Comparison of ENCODE assay signal across 8 mouse cellular contexts in genomic region chr11:120305535-120306365, GRCm38 (mm10). TPM values are rescaled to one million over a fixed set of nuclear protein-coding genes. Genes with fewer than 3 reads are reported as not detected.
A peak's percentile ranks its signal among the peaks of the same experiment; 100 is the strongest.
DNase-seq lines count a peak whose midpoint lies in the region; ATAC-seq and TF ChIP-seq lines count a peak whose summit lies in the region.

No protein-coding gene starts in this region.

- H3K27me3 ChIP-seq in heart, embryonic 12.5 days (replicated peaks): no peaks in the 10 kb centered on the region
- H3K27me3 ChIP-seq in forebrain, postnatal 0 days (ENCODE audit: insufficient read depth, low read length): no peaks in the 10 kb centered on the region
- H3K27me3 ChIP-seq in liver, postnatal 0 days (ENCODE audit: insufficient read depth, low read length): peaks cover 12% of the 10 kb centered on the region

- H3K9ac ChIP-seq in heart, embryonic 12.5 days: peak overlapping the region; percentile 76
- peak overlapping the region; percentile 67 for H3K9ac ChIP-seq in ES-E14 (ENCODE audit: insufficient read depth, low read depth, low read length, poor library complexity, severe bottlenecking)
- peak overlapping the region; percentile 78 for H3K9ac ChIP-seq in forebrain, postnatal 0 days
- H3K9ac ChIP-seq in liver, postnatal 0 days (replicated peaks): peak overlapping the region; percentile 66

- H3K27ac ChIP-seq in heart, embryonic 12.5 days (ENCODE audit: poor library complexity, severe bottlenecking): peak overlapping the region; percentile 78
- no peak overlapping the region for H3K27ac ChIP-seq in ES-E14 (ENCODE audit: insufficient read depth, low read depth, low read length, poor library complexity, severe bottlenecking)
- H3K27ac ChIP-seq in forebrain, postnatal 0 days (ENCODE audit: low read depth, low read length): peak overlapping the region; percentile 91
- 0 out of 2 replicates have a peak overlapping the region, but pooled peaks have one; percentile 32 for H3K27ac ChIP-seq in liver, postnatal 0 days (ENCODE audit: low read depth)

- 18% methylated on average over 15 of the region's 15 CpGs for WGBS in heart, embryonic 12.5 days
- WGBS in forebrain, postnatal 0 days: 28% methylated on average over 15 of the region's 15 CpGs
- WGBS in liver, postnatal 0 days (ENCODE audit: insufficient replicate concordance): 21% methylated on average over 15 of the region's 15 CpGs

- ATAC-seq in heart, embryonic 12.5 days (ENCODE audit: insufficient number of reproducible peaks, low FRiP score): no peak
- peak; percentile 32 for ATAC-seq in forebrain, postnatal 0 days
- ATAC-seq in liver, postnatal 0 days: 0 out of 2 replicates have a peak, but pooled peaks have one; percentile 7
- ATAC-seq in erythroid progenitor cell, adult 5-6 weeks (replicated peaks; ENCODE audit: low FRiP score, poor library complexity, severe bottlenecking): no peak

- peaks cover 62% of the 10 kb centered on the region for H3K4me1 ChIP-seq in heart, embryonic 12.5 days (replicated peaks)
- peaks cover 4 to 13% of the 10 kb centered on the region in 2 experiments; a peak in 2 of 4 replicates for H3K4me1 ChIP-seq in ES-E14 (ENCODE audit: control insufficient read depth in 2 of 2, insufficient read depth in 2 of 2, low read length in 2 of 2, poor library complexity in 1 of 2)
- H3K4me1 ChIP-seq in forebrain, postnatal 0 days (ENCODE audit: insufficient read depth): peaks cover 17% of the 10 kb centered on the region
- peaks cover 36% of the 10 kb centered on the region for H3K4me1 ChIP-seq in liver, postnatal 0 days (ENCODE audit: insufficient read depth)

- no peak for TF ChIP-seq CTCF in forebrain, postnatal 0 days (IDR thresholded peaks at IDR 0.05; ENCODE audit: low read depth)
- TF ChIP-seq CTCF in liver, postnatal 0 days (IDR thresholded peaks at IDR 0.05; ENCODE audit: low read depth): no peak

- H3K36me3 ChIP-seq in heart, embryonic 12.5 days: no peaks in the 10 kb centered on the region
- no peaks in the 10 kb centered on the region for H3K36me3 ChIP-seq in ES-E14 (ENCODE audit: control insufficient read depth, insufficient read depth, low read length, poor library complexity, severe bottlenecking)
- H3K36me3 ChIP-seq in forebrain, postnatal 0 days (ENCODE audit: insufficient read depth): no peaks in the 10 kb centered on the region
- H3K36me3 ChIP-seq in liver, postnatal 0 days (replicated peaks; ENCODE audit: insufficient read depth, low read length): no peaks in the 10 kb centered on the region

- no peaks in the 10 kb centered on the region for H3K9me3 ChIP-seq in heart, embryonic 12.5 days (replicated peaks)
- no peaks in the 10 kb centered on the region for H3K9me3 ChIP-seq in ES-E14 (ENCODE audit: control insufficient read depth, insufficient read depth, low read depth, low read length)
- H3K9me3 ChIP-seq in forebrain, postnatal 0 days (ENCODE audit: low read length): no peaks in the 10 kb centered on the region
- no peaks in the 10 kb centered on the region for H3K9me3 ChIP-seq in liver, postnatal 0 days (ENCODE audit: low read length)

- H3K4me2 ChIP-seq in heart, embryonic 12.5 days: peak overlapping the region; percentile 86
- H3K4me2 ChIP-seq in forebrain, postnatal 0 days (ENCODE audit: low read depth): peak overlapping the region; percentile 57
- peak overlapping the region; percentile 97 for H3K4me2 ChIP-seq in liver, postnatal 0 days (ENCODE audit: low read depth, low read length)

- in situ Hi-C loops in ES-E14 (cut with MboI; ENCODE audit: low sequenced_read_pairs in 2 of 2, unreplicated experiment in 2 of 2): no loop called here

- peak overlapping the region; percentile 57 for H3K4me3 ChIP-seq in heart, embryonic 12.5 days
- peak overlapping the region; percentile 62 to 68 for H3K4me3 ChIP-seq in ES-E14 (ENCODE audit: insufficient read depth in 1 of 2, low read depth in 1 of 2, low read length in 2 of 2, poor library complexity in 1 of 2, severe bottlenecking in 1 of 2)
- peak overlapping the region; percentile 52 for H3K4me3 ChIP-seq in forebrain, postnatal 0 days (ENCODE audit: low read depth, low read length)
- peak overlapping the region; percentile 61 for H3K4me3 ChIP-seq in liver, postnatal 0 days (ENCODE audit: low read depth, low read length)

- DNase-seq in heart, adult 9 months (ENCODE audit: low spot score in 2 of 2): no peak
- no peak for DNase-seq in ES-E14 (ENCODE audit: low read depth, low spot score)
- DNase-seq in forebrain, postnatal 0 days: no peak
- DNase-seq in liver, postnatal 0 days: no peak
- no peak for DNase-seq in urinary bladder, postnatal 36 days (ENCODE audit: low spot score in 2 of 2)
- no peak for DNase-seq in gastrocnemius, adult 18-20 months (ENCODE audit: low spot score)

- no peak for TF ChIP-seq EP300 in liver, postnatal 0 days (IDR thresholded peaks at IDR 0.05; ENCODE audit: low read depth)

TF ChIP-seq in ES-E14, 5 proteins besides CTCF, POLR2A, EP300 and RAD21:
- TF ChIP-seq ZC3H11A (IDR thresholded peaks at IDR 0.05; ENCODE audit: borderline replicate concordance, low read depth, low read length): no peak
- no peak for TF ChIP-seq CHD2 (IDR thresholded peaks at IDR 0.05; ENCODE audit: low read depth, low read length)
- no peak for TF ChIP-seq HCFC1 (IDR thresholded peaks at IDR 0.05; ENCODE audit: borderline replicate concordance, insufficient read depth, low read length)
- no peak for TF ChIP-seq MAFK (IDR thresholded peaks at IDR 0.05; ENCODE audit: insufficient read depth, low read depth, low read length)
- no peak for TF ChIP-seq ZNF384 (IDR thresholded peaks at IDR 0.05; ENCODE audit: low read depth, low read length)

RNA-seq across cellular contexts. Expression of gene Actg1, which starts 42.6 kb away (rescaled TPM):
- 1,404 and 1,426 TPM in 2 replicates for polyA plus RNA-seq in heart, embryonic 12.5 days (2016; fragmentation: Nextera tagmentation; extraction: Ambion mirVana)
- 1,716 and 2,367 TPM in 2 replicates for total RNA-seq in ES-E14 (2012; rRNA removed)
- total RNA-seq in forebrain, postnatal 0 days (2014; rRNA removed): 2,455 and 2,516 TPM in 2 replicates
- polyA plus RNA-seq in forebrain, postnatal 0 days (2015; fragmentation: Nextera tagmentation; extraction: Ambion mirVana): 4,096 and 4,381 TPM in 2 replicates
- polyA plus RNA-seq in liver, postnatal 0 days (2015; fragmentation: Nextera tagmentation; extraction: Ambion mirVana): 463 and 498 TPM in 2 replicates
- total RNA-seq in erythroid progenitor cell, adult 5-6 weeks (2015; ENCODE audit: low replicate concordance): 531 and 597 TPM in 2 replicates
- total RNA-seq in erythroid progenitor cell, adult 5-6 weeks (2017; ENCODE audit: low replicate concordance): 282 and 330 TPM in 2 replicates
- 100 to 1,000 TPM; 158 to 253 TPM for total RNA-seq in gastrocnemius, adult 18-20 months (2021)

RNA-seq across cellular contexts. Expression of gene Fscn2, which starts 55.6 kb away (rescaled TPM):
- polyA plus RNA-seq in heart, embryonic 12.5 days (2016; fragmentation: Nextera tagmentation; extraction: Ambion mirVana): 0.17 and 0.63 TPM in 2 replicates
- total RNA-seq in ES-E14 (2012; rRNA removed): 0.31 and 0.42 TPM in 2 replicates
- total RNA-seq in forebrain, postnatal 0 days (2014; rRNA removed): 0.29 TPM in 1 of 2 replicates, not detected in the other
- 1.9 and 2.0 TPM in 2 replicates for polyA plus RNA-seq in forebrain, postnatal 0 days (2015; fragmentation: Nextera tagmentation; extraction: Ambion mirVana)
- polyA plus RNA-seq in liver, postnatal 0 days (2015; fragmentation: Nextera tagmentation; extraction: Ambion mirVana): not detected in 2 replicates
- not detected in 2 replicates for total RNA-seq in erythroid progenitor cell, adult 5-6 weeks (2015; ENCODE audit: low replicate concordance)
- not detected in 2 replicates for total RNA-seq in erythroid progenitor cell, adult 5-6 weeks (2017; ENCODE audit: low replicate concordance)
- under 1 TPM; 0.39 to 0.52 TPM for total RNA-seq in gastrocnemius, adult 18-20 months (2021)

Comparison
In these comparisons a context has a peak if more than half of its experiments do, and no peak if none do; other contexts are left out.
1. ATAC-seq: peak in forebrain, postnatal 0 days (single experiment) and liver, postnatal 0 days (single experiment); none in heart, embryonic 12.5 days (single experiment) and erythroid progenitor cell, adult 5-6 weeks (single experiment).
2. Peak in every context shown above with its lines, with median percentiles within 50 percentile points of each other: H3K4me2 ChIP-seq, H3K4me3 ChIP-seq and H3K9ac ChIP-seq.